Mouse (Mus musculus) heart, embryonic 14.5 days (tissue): ENCODE results near the gene Aamp. TPM values are rescaled to one million over a fixed set of nuclear protein-coding genes. Genes with fewer than 3 reads are reported as not detected.

ENCODE experiments used
- ATAC-seq: fragments of 200-750 bp; cut with Nextera tagmentation; 2 replicates; pipeline ENCODE4 v1.8.0; 2017; ENCODE audit warnings: low read depth, moderate TSS enrichment; ENCODE audit not compliant: insufficient number of reproducible peaks, insufficient read depth, low FRiP score
- H3K27ac ChIP-seq, 2 experiments: fragments of 200-500 bp in 1 of 2; fragments of 300-500 bp in 1 of 2; sonication (generic) in 1 of 2; replicated peaks in 1 of 2; 2 replicates each; pipeline ENCODE4 v1.5.1; 2012 to 2014; ENCODE audit warnings: low read depth in 2 of 2, low read length in 2 of 2, control low read depth in 1 of 2, mild to moderate bottlenecking in 1 of 2, mixed read lengths in 1 of 2; ENCODE audit not compliant: control insufficient read depth in 1 of 2, insufficient read depth in 1 of 2
- H3K27me3 ChIP-seq: fragments of 300-500 bp; sonication (generic); 2 replicates; pipeline ENCODE4 v1.6.1; 2014; ENCODE audit warnings: mild to moderate bottlenecking, low read length, control low read depth; ENCODE audit not compliant: control insufficient read depth, insufficient read depth
- H3K36me3 ChIP-seq: fragments of 300-500 bp; sonication (generic); 2 replicates; pipeline ENCODE4 v1.6.1; 2014; ENCODE audit warnings: mild to moderate bottlenecking, control low read depth, low read length, mixed read lengths; ENCODE audit not compliant: control insufficient read depth, insufficient read depth
- H3K4me1 ChIP-seq, 2 experiments: fragments of 200-500 bp in 1 of 2; fragments of 300-500 bp in 1 of 2; sonication (generic) in 1 of 2; 2 replicates each; pipeline ENCODE4 v1.6.1; 2012 to 2014; ENCODE audit warnings: low read length in 2 of 2, control low read depth in 1 of 2, mixed read lengths in 1 of 2; ENCODE audit not compliant: control insufficient read depth in 2 of 2, insufficient read depth in 2 of 2
- H3K4me2 ChIP-seq: fragments of 300-500 bp; sonication (generic); 2 replicates; pipeline ENCODE4 v1.6.1; 2014; ENCODE audit warnings: mild to moderate bottlenecking, low read length
- H3K4me3 ChIP-seq, 2 experiments: fragments of 200-500 bp in 1 of 2; fragments of 300-500 bp in 1 of 2; sonication (generic) in 1 of 2; 2 replicates each; pipeline ENCODE4 v1.5.1; 2012 to 2014; ENCODE audit warnings: low read length in 2 of 2, mild to moderate bottlenecking in 2 of 2, control low read depth in 1 of 2, low read depth in 1 of 2, moderate library complexity in 1 of 2; ENCODE audit not compliant: control insufficient read depth in 1 of 2, insufficient read depth in 1 of 2
- H3K9ac ChIP-seq: fragments of 300-500 bp; sonication (generic); 2 replicates; pipeline ENCODE4 v1.6.1; 2014; ENCODE audit warnings: mild to moderate bottlenecking, low read length
- H3K9me3 ChIP-seq: fragments of 300-500 bp; sonication (generic); 2 replicates; pipeline ENCODE4 v1.6.1; 2016; ENCODE audit warnings: low read length, control low read depth; ENCODE audit not compliant: control insufficient read depth
- WGBS: fragments of 180-500 bp; shearing (Covaris S2); extraction: QIAGEN DNeasy Blood & Tissue Kit; methylation state at CpG from one replicate; pipeline ENCODE4 v1.1.7; 2014; 5-methylcytosine and 5-hydroxymethylcytosine counted together
- polyA plus RNA-seq: library from polyadenylated mRNA; unstranded; fragments of >200 nt; fragmentation: Nextera tagmentation; extraction: Ambion mirVana; gene quantifications from 2 replicates; pipeline ENCODE4 v1.2.1, GENCODE M21; 2014

Aamp gene
- polyA plus RNA-seq, 1 experiment from 2014 or later: 187 TPM

DNA sequence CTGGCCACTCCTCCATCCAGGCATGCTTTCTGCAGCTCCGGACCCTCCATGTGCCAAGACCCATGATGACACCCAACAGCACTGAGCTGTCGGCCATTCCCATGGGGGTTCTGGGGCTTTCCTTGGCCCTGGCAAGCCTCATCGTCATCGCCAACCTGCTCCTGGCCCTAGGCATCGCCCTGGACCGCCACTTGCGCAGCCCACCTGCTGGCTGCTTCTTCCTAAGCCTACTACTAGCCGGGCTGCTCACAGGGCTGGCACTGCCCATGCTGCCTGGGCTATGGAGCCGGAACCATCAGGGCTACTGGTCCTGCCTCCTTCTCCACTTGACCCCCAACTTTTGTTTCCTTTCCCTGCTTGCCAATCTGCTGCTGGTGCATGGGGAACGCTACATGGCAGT, 6.0 kb downstream of the Aamp start, which contains the start of gene Gpbar1:
Gene Gpbar1, plus strand, starts transcription at position 13 of the 400 bp plus-strand sequence.
- H3K4me2 ChIP-seq: no peak within 1 kb of the TSS
- peaks cover 46% of the 10 kb centered on the region for H3K36me3 ChIP-seq
- H3K9me3 ChIP-seq: no peaks in the 10 kb centered on the region
- ATAC-seq: no peak
- no peak within 1 kb of the TSS for H3K9ac ChIP-seq
- H3K27me3 ChIP-seq: no peaks in the 10 kb centered on the region
- H3K4me1 ChIP-seq: peaks cover 23 to 35% of the 10 kb centered on the region in 2 experiments
- no peak within 1 kb of the TSS for H3K27ac ChIP-seq
- no peak within 1 kb of the TSS for H3K4me3 ChIP-seq
- WGBS: 87% methylated on average over 10 of the region's 10 CpGs

DNA sequence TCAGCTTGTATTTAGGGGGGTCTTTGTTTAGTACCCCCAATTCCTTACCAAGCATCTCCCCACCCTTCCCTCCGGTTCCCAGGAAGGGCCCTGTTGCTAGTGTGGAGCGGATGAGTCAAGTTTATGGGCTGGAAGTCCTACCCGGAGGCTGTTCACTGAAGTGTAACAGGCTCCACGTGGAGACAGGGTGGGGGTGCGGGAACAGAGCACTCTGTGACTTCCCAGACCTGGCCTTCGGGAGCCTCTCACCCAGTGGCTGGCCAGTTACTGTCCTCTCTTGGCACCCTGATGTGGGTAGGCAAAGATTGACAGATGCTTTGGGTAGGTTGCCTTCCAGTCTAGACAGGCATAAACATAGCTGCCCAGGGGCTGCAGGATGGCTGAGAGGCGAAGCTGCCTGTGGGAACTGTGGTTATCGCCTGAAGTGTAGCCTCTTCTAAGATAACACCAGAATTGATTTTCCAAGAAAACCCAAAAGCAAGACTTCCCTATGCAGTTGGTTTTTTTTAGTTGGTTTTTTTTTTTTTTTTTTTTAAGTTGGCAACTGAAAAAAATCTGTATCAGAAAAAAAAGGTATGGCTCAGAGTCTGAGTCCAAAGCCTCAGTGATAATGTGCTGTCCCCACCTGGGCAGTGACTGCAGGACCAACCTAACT, 6.5 kb downstream of the Aamp start:
- Histone ChIP-seq H3K27me3 (no peaks in the 10 kb centered on the region), H3K36me3 (peaks cover 43% of the 10 kb centered on the region), H3K4me2 (no peak overlapping the region), H3K4me3 (no peak overlapping the region), H3K4me1 (peaks cover 23 to 36% of the 10 kb centered on the region in 2 experiments), H3K27ac (no peak overlapping the region), H3K9me3 (no peaks in the 10 kb centered on the region), H3K9ac (no peak overlapping the region)
- 50% methylated on average over 8 of the region's 8 CpGs for WGBS
- no peak for ATAC-seq

DNA sequence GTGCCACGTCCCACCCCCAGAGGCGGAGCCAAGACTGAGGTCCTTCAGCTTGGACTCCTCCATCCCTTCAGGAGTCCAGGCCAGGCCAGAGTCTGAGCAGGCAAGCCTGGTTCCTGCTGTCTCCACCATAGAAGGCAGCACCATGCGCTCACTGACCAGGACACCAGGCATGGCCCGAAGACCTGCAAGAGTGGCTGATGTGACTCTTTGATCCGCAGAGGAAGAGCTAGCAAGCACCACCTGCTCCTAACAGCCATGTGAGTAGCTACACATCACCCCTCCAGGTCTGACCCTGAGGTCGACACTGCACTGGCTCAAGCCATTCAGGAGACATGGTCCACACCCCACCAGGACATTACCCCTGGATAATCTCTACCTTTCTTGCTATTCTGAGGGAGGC, 7.5 kb downstream of the Aamp start:
- no peak overlapping the region for H3K27ac ChIP-seq
- H3K27me3 ChIP-seq: no peaks in the 10 kb centered on the region
- no peaks in the 10 kb centered on the region for H3K9me3 ChIP-seq
- H3K36me3 ChIP-seq: peaks cover 34% of the 10 kb centered on the region
- no peak overlapping the region for H3K4me2 ChIP-seq
- 0 out of 2 replicates have a peak, but pooled peaks have one; percentile 10 for ATAC-seq
- H3K4me1 ChIP-seq: peaks cover 23 to 35% of the 10 kb centered on the region in 2 experiments
- 69% methylated on average over 6 of the region's 6 CpGs for WGBS
- no peak overlapping the region for H3K9ac ChIP-seq
- H3K4me3 ChIP-seq: no peak overlapping the region

DNA sequence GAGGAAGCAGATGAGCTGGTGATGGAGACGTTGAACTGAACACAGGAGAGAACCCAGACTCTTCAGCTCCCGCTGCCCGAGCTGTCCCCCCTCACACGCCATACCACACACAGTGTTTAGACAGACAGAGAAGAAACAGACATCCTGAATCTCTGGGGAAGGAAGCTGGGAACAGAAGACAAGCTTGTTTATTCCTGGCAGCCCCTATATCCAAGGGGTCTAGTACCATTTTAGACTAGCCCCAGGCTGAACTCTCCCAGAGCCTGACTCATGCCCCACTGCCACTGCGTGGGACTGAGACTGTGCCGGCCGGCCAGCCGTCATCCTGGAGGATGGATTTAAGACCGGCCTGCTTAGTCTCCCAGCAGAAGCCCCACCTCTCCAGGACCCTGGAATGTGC, 9.5 kb downstream of the Aamp start:
- H3K4me3 ChIP-seq: no peak overlapping the region
- no peak overlapping the region for H3K9ac ChIP-seq
- H3K4me2 ChIP-seq: peak overlapping the region; percentile 3; the same call in 1 of the 2 replicates
- H3K27me3 ChIP-seq: no peaks in the 10 kb centered on the region
- peak overlapping the region; percentile 19 to 34; a peak in 3 of 4 replicates for H3K27ac ChIP-seq
- H3K36me3 ChIP-seq: peaks cover 13% of the 10 kb centered on the region
- no peaks in the 10 kb centered on the region for H3K9me3 ChIP-seq
- peaks cover 26 to 55% of the 10 kb centered on the region in 2 experiments for H3K4me1 ChIP-seq
- ATAC-seq: peak; percentile 45
- 4% methylated on average over 9 of the region's 9 CpGs for WGBS

DNA sequence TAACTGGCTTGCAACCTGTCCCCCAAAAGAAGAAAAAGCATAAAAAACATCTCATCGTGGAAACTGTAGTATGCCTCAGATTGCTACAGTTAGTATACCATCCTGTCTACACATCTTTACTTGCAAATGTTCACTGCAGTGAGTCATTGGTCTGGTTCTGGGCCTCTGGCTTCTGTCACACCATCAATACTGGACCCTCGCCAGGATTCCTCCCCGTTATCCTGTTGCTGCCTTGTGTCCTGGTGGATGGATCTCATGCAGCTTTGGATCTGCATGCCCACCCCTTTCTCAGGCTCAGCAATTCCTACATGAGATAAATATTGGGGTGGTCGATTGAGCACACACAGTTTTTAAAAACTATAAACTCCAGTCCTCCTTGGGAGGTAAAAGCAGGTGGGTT, 12.9 kb downstream of the Aamp start:
- Histone ChIP-seq H3K4me1 (peaks cover 18 to 52% of the 10 kb centered on the region in 2 experiments), H3K27ac (peak overlapping the region in 1 of 2 experiments; percentile 61; a peak in 2 of 4 replicates), H3K36me3 (peaks cover 26% of the 10 kb centered on the region), H3K9ac (no peak overlapping the region), H3K4me3 (no peak overlapping the region), H3K27me3 (no peaks in the 10 kb centered on the region), H3K4me2 (no peak overlapping the region), H3K9me3 (no peaks in the 10 kb centered on the region)
- 8% methylated on average over 4 of the region's 4 CpGs for WGBS
- ATAC-seq: no peak

DNA sequence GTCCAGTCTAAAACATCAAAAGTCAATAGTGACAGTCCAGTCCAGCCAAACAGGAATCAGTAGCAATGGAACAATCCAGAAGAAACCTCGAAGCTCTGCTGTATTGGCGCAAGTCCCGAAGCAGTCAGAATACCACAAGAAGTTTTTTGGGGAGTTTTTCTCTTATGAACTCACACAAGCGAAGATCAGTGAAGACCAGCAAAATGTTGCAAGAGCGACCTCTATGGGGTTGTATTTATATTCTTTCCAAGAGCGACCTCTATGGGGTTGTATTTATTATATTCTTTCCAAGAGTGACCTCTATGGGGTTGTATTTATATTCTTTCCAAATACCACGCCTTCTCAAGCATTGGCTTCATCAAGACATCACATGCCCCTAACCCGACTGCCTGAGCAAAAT, 15.8 kb downstream of the Aamp start:
- no peak overlapping the region for H3K9ac ChIP-seq
- 89% methylated on average over 8 of the region's 8 CpGs for WGBS
- H3K4me3 ChIP-seq: no peak overlapping the region
- H3K4me2 ChIP-seq: no peak overlapping the region
- H3K36me3 ChIP-seq: peaks cover 55% of the 10 kb centered on the region
- peaks cover 3 to 29% of the 10 kb centered on the region in 2 experiments for H3K4me1 ChIP-seq
- no peak for ATAC-seq
- H3K27ac ChIP-seq: no peak overlapping the region
- no peaks in the 10 kb centered on the region for H3K27me3 ChIP-seq
- H3K9me3 ChIP-seq: no peaks in the 10 kb centered on the region

DNA sequence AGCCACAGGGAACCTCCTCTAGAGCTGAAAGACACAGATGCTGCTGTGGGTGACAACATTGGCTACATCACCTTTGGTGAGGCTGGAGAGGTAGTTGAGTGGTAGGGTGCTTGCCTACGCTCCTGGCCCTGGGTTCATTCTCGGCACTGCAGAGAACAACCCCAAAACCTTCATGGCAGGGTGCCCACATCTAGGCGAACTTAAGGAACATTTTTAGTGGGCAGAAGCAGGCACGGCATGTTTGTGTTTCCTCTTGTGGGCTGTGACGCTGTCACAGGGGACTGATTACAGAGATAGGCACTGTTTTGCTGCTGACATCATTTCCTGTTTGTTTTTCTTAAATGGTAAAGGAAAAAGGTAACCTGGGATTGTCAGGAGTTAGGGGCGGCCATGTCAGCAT, 22.0 kb downstream of the Aamp start:
- H3K9ac ChIP-seq: no peak overlapping the region
- H3K4me3 ChIP-seq: no peak overlapping the region
- WGBS: 68% methylated on average over 6 of the region's 6 CpGs

DNA sequence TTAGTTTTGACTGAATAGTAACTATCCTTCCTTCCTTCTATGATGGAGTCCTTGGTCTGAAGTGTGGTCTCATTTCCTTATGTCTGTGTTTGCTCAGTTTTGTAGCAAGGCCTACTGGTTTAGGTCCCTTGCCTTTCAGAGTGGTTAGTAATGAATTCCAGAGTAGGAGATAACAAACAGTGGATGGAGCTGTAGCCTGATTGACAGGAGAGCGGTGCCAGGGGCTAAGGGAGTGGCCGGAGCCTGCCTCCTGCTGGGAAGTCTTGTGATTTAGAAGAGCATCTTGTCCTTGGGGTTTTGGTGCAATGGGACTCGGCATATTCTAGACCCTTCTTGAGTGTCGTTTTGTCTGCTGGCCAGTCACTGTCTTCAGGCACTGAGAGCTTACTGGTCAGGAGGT, 27.8 kb downstream of the Aamp start:
- Histone ChIP-seq H3K4me1 (peaks cover 6 to 15% of the 10 kb centered on the region in 2 experiments), H3K36me3 (peaks cover 95% of the 10 kb centered on the region), H3K27ac (peak overlapping the region; percentile 28 to 57), H3K9ac (no peak overlapping the region), H3K4me3 (no peak overlapping the region), H3K4me2 (no peak overlapping the region), H3K9me3 (no peaks in the 10 kb centered on the region), H3K27me3 (no peaks in the 10 kb centered on the region)
- no peak for ATAC-seq
- WGBS: 26% methylated on average over 4 of the region's 4 CpGs

More for the DNA sequence above, 22.0 kb downstream of the Aamp start:
- Histone ChIP-seq H3K36me3 (peaks cover 95% of the 10 kb centered on the region), H3K4me2 (no peak overlapping the region), H3K9me3 (no peaks in the 10 kb centered on the region), H3K4me1 (peaks cover 0 to 2% of the 10 kb centered on the region in 2 experiments; a peak in 1 of 4 replicates), H3K27ac (no peak overlapping the region; a peak in 1 of 4 replicates), H3K27me3 (no peaks in the 10 kb centered on the region)
- ATAC-seq: no peak
